8 mouse cellular contexts compared by ENCODE assay signal in genomic region chr3:94309633-94310363, GRCm38 (mm10). TPM values are rescaled to one million over a fixed set of nuclear protein-coding genes. Genes with fewer than 3 reads are reported as not detected.
DNase-seq lines count a peak whose midpoint lies in the region; ATAC-seq and TF ChIP-seq lines count a peak whose summit lies in the region.

TSS of gene Them4 (plus strand) at chr3:94310089.

- no peaks in the 10 kb centered on the region; the same call in 1 of the 2 replicates for H3K4me1 ChIP-seq in cortical plate, adult 2 months (ENCODE audit: control insufficient read depth, insufficient read depth, low read length)
- peaks cover 25% of the 10 kb centered on the region for H3K4me1 ChIP-seq in megakaryocyte, embryonic 14.5 days

- peak; percentile 95 for DNase-seq in gastrocnemius, adult 8-10 months (ENCODE audit: low spot score in 2 of 2)
- peak; percentile 81 for DNase-seq in hindlimb bud, embryonic 11.5 days (ENCODE audit: extremely low spot score, low read depth, low spot score)
- DNase-seq in left cerebral cortex, adult 8-10 months (ENCODE audit: low spot score in 2 of 2) = peak; percentile 82 to 88
- DNase-seq in right cerebral cortex, postnatal 10 days (ENCODE audit: low spot score in 2 of 2) = peak; percentile 93 to 95
- peak; percentile 93 for DNase-seq in urinary bladder, postnatal 25 days (ENCODE audit: low spot score)

- TF ChIP-seq CTCF in cortical plate, adult 2 months (IDR thresholded peaks at IDR 0.05; ENCODE audit: extremely low read depth, insufficient read depth, low read length) = no peak

- H3K4me3 ChIP-seq in cortical plate, adult 2 months (ENCODE audit: insufficient read depth, low read length) = peak within 1 kb of the TSS; percentile 70
- H3K4me3 ChIP-seq in megakaryocyte, embryonic 14.5 days (replicated peaks) = peak within 1 kb of the TSS; percentile 94

- peak within 1 kb of the TSS; percentile 49; the same call in 1 of the 2 replicates for H3K27ac ChIP-seq in cortical plate, adult 2 months (ENCODE audit: insufficient read depth, low read length)

- H3K9me3 ChIP-seq in megakaryocyte, embryonic 14.5 days = no peaks in the 10 kb centered on the region

- TF ChIP-seq POLR2A in cortical plate, adult 2 months (IDR thresholded peaks at IDR 0.05; ENCODE audit: extremely low read depth, insufficient read depth, low read length) = peak; percentile 79

- H3K36me3 ChIP-seq in megakaryocyte, embryonic 14.5 days (replicated peaks; ENCODE audit: low read length) = no peaks in the 10 kb centered on the region

- ATAC-seq in activated CD4-positive, CD25-positive, alpha-beta regulatory T cell, adult 4 months = peak; percentile 99

- no peaks in the 10 kb centered on the region for H3K27me3 ChIP-seq in megakaryocyte, embryonic 14.5 days (replicated peaks)

RNA-seq across cellular contexts. Expression of gene Them4, which starts in this region (rescaled TPM):
- polyA plus RNA-seq in activated CD4-positive, CD25-positive, alpha-beta regulatory T cell, adult 4 months (2017; shearing (Covaris generic)) = 1 to 10 TPM; 6.3 to 8.2 TPM
- polyA plus RNA-seq in cortical plate, adult 2 months (2012; rRNA removed) = 19.3 and 22.3 TPM in 2 replicates
- 1 to 10 TPM; 5.5 to 7.3 (median 6.0) TPM for total RNA-seq in gastrocnemius, adult 8-10 months (2022)
- total RNA-seq in left cerebral cortex, adult 8-10 months (2022) = 10 to 100 TPM; 18.6 to 21.8 (median 20.3) TPM
- polyA plus RNA-seq in megakaryocyte, embryonic 14.5 days (2012; ENCODE audit: insufficient read depth, low replicate concordance) = 2.1 TPM in 1 of 2 replicates, not detected in the other

Comparison
In these comparisons a context has a peak if more than half of its experiments do, and no peak if none do; other contexts are left out.
1. Peak in every context shown above with its lines: DNase-seq, ATAC-seq, H3K4me3 ChIP-seq and H3K27ac ChIP-seq.